Mouse (Mus musculus) MN1 (cell line): ENCODE measurements around the gene Ppm1g.

Experiments
- DNase-seq: peaks from one replicate; pipeline ENCODE4 v3.0.0-alpha.2; 2016; ENCODE audit warnings: low spot score

Ppm1g gene

GRCm38 (mm10) chr5:31220448-31221303 is at the start of gene Ppm1g:
Ppm1g (minus strand) TSS chr5:31220687.
- DNase-seq: peak; percentile 98

GRCm38 (mm10) chr5:31267686-31268085 is 47.2 kb upstream of the Ppm1g start:
- no peak for DNase-seq

DNA sequence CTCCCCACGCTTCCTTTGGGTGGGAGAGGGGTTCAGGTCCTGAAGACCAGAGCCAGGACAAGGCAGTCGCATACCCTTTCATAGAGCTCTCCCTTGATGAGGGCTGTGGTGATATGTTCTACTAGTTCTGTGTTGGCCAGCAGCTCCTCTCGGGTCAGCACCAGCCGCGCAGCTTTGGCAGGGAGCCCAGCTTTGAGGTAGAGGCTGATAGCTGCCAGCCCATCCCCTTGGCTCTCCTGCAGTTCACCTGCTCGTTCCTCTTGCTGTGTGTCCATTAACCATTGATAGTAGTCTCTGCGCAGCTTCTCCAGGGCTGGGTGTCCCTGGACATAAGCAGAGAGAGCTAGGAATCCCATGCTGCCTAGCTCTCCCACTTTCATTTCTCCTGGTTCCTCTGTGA is 45.6 kb upstream of the Ppm1g start:
- no peak for DNase-seq

DNA sequence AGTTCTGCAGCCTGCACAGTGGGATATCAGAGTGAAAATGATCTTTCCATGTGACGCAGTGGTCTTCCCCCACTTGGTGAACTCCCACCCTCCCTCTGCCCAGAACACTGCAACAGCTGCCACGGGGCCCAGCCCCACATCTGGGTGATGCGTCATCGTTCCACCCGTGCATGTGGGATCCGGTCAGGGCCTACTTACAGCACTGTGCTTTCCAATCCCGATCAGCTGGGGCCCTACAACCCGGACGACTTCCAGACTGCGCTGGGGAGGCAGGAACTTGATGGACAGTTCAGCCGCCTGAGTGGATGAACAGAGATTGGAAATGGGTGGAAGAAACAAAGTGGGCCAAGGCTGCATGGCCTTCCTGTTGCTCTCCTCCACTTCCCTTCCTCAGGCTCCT is 37.1 kb upstream of the Ppm1g start:
- no peak for DNase-seq

DNA sequence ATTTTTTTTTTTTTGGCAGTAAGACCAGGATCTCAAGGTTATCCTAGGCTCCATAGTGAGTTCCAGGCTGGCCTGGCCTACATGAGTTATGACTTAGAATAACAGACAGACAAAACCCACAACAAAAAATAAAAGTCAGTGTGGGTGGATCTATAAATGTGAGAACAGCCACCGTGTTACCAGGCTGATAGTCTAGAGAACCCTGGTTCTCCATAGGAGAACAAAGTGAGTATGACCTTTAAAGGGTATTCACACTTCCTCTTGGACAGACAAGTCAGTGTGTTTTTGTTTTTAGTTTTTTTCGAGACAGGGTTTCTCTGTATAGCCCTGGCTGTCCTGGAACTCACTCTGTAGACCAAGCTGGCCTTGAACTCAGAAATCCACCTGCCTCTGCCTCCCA is 35.5 kb upstream of the Ppm1g start:
- DNase-seq: no peak

- DNase-seq: no peak
These were observed 34.9 kb upstream of the Ppm1g start for GRCm38 (mm10) chr5:31255381-31255780.

GRCm38 (mm10) chr5:31254901-31255300 is 34.4 kb upstream of the Ppm1g start:
- no peak for DNase-seq

- peak; percentile 23 for DNase-seq
These were observed 34.0 kb upstream of the Ppm1g start for GRCm38 (mm10) chr5:31254452-31254851.

- DNase-seq: no peak
These were observed 33.3 kb upstream of the Ppm1g start for GRCm38 (mm10) chr5:31253806-31254205.

DNA sequence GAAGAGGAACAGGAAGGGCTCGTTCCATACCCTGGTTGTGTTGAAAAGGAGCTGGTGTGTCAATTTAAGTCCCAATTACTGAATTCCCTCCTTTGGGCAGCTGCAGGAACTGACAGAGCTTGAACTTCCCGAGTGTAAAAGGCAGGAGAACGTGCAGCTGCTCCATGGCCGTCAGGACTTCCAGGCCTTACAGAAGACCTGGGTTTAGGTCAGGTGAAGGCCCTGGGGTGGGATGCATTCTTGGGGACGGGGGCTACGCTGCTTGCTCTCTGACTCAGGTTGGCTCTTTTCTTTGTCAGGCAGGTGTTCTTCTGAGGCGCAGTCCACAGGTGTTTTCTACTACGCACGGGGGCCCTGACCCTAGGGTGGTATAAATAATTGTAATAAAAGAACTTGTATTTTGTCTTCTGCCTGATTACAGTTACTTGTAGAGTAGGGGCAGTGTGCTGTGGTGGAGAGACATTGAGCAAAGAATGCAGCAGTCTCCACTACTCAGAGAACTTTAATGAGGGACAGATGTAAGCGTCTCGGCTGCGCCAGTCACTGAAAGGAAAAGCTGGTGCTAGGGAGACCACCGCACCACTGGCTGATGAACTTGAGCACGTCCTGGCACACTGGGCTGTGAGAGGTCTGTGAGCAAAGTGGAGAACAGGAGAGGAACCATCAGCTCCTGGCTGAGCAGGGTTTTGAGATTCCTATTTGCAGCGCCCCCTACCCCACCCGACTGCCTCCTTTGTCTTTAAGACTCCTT is 32.5 kb upstream of the Ppm1g start:
- no peak for DNase-seq

DNA sequence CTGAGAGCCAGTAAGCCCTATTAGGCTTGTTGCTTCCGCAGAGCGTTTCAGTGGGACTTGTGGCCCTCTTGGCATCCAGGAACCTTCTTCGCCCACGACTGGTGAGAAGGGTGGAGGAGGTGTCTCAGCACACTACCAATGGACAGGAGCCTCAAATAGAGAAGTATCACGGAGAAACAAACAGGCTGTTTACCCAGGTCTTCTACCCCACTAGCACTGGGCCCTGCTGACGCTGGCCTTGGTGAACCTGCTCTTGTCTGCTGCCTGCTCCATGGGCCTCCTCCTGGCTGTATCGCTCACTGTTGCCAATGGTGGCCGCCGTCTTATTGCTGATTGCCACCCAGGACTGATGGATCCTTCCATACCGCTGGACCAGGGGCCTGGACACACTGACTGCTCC is 31.7 kb upstream of the Ppm1g start:
- no peak for DNase-seq

DNA sequence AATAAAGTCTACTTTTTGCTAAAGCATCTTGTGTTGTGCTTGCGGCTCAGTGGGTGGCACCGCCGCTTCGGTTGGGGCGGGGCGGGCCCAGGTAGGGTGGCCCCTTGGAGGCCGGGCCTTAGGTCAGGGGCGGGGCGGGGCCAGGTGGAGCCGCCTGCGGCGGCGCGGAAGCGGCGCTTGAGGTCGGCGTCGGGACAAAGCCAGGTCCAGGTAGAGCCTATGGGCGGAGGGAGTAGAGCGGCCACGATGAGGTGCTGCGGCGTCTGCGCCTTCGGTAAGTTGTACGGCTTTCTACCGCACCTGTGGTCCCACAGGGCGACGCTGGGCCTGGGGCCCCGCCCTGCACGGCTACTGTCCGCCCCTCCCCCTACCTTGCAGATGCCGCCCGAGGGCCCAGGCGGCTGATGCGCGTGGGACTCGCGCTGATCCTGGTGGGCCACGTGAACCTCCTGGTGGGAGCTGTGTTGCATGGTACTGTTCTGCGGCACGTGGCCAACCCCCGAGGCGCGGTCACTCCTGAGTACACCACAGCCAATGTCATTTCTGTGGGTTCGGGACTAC is 31.1 kb upstream of the Ppm1g start, which contains the start of gene Krtcap3:
Krtcap3 (plus strand) TSS at position 151 of the 561 bp plus-strand sequence.
- DNase-seq: no peak

- DNase-seq: no peak
These were observed 30.2 kb upstream of the Ppm1g start for GRCm38 (mm10) chr5:31250716-31251115.

DNA sequence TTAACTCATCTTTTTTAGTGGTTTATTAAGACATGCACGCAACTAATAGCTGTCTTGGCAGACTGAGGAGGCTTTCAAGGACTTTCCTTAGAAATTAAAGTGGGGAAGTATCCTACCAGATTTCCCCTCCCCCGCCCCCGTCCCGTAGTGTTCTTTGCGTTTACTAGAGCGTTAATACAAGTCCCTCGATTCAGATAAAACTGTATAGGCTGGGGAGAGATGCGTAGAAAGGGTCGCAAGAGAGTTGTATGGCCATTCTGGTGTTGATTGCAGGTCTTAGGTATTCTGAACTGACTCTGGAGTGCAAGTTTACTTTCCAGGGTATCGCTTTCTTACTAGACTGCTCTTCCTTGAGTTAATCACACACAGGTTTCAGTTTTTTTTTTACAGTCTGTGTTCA is 21.7 kb upstream of the Ppm1g start:
- no peak for DNase-seq

DNA sequence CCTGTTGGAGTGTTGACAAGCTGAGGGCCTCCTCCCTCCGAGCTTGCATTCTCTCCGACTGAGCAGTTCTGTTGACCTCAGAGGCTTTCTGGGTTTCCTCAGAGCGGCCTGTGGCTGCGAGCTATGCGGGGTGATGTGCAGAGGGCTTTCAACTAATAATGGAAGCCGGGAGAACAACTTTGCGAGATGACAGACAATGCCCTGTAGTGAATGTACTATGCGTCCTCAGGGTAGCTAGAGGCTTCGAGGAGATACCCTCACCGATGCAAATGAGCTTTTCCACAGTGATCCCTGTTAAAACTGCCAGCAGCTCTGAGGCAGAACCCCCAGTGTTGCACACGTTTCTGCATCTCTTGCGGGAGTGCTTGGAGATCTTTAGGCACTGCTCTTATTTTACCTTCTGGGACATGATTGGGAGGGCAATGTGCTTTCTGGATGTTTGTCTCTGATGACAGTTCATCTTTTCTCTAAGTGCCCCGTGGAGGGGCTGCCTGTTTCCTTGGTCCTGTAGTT is 21.1 kb upstream of the Ppm1g start:
- DNase-seq: no peak

DNA sequence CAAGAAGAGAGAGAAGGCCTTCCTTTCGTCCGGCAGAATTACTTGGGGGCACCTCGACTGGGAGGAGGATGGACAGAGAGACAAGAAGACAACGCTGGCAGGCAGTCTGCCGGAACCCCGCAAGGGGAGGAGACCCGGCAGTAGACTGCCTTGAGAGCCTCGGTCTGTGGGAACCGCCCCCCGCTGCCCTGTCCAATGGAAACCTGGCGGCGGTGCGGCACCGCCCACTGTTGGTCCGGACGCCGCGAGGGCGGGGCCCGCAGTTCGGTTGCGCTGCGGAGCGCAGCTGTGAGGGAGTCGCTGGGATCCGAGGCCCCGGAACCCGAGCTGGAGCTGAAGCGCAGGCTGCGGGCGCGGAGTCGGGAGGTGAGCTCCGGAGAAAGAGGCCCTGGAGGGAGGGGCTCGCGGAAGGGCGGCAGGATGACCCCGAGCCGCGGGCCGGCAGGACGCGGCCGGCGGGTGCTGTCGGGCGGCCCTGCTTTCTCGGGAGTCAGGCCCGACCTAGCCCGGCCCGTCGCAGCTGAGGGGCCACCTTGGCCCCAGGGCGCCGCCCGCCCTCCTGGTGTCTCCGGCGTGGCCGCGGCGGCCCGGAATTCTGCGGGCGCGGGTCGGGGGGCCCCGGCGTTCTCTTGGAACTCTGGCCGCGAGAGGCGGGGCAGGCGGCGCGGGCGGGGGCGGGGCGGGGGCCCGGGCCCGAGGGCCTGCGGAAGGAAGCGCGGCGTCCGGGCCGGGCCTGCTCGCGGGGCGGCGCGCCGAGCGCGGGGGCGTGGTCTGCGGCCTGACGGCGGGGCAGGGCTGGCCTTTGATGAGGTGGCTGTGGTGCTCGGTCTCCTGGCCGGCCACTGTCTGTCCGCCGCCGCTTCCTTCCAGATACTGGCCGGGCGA is 20.4 kb upstream of the Ppm1g start, which contains the start of the genes Nrbp1 and Gm9970:
Nrbp1 (plus strand) TSS at position 228 of the 885 bp plus-strand sequence.
Gm9970 (minus strand) TSS at position 596 of the 885 bp plus-strand sequence.
- peak; percentile 95 for DNase-seq

DNA sequence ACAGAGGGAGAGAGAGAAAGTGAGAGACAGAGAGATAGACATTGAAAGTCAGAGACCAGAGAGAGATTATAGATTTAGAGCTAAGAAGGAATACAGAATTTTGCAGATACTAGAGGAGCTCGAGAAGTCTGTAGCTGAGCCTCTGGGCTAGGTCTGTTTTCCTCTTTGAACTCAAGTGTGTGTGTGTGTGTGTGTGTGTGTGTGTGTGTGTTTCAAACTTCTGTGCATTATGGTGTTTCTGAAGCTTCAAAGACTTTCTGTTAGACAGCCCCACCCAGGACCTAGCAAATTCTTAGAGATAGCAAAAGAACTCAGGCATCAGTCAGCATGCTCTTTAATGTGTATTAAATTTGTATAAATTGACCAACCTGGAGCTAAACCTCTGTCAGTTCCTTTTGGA is 6.2 kb upstream of the Ppm1g start:
- no peak for DNase-seq

GRCm38 (mm10) chr5:31222696-31223095 is 2.2 kb upstream of the Ppm1g start:
- DNase-seq: no peak

DNA sequence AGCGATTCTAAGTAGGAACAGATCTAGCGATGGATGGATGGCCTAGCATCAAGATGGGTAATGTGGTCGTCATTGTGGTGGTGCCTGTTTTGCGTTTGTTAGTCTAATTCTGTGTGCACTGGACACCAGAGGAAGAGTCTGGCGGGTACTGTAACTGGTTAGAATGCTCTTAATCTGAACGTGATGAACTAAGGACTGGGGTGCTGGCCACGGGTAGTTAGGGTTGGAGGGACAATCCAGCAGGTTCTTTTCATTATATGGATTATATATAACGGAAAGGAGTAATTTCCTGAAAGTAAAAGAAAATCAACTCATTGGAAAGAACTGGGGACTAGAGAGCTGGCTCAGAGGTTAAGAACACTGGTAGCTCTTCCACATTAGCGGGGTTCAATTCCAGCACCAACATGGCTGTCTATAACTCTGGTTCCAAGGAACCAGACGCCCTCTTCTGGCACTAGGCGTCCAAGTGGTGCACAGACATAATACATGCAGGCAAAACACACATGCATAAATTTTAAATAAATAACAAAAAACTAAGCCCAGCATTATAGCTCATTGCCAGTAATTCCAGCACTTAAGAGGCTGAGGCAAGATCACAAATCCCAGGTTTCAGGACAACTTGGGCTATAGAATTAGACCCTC is 938 bp upstream of the Ppm1g start:
- DNase-seq: peak; percentile 78

GRCm38 (mm10) chr5:31219911-31220447 is 508 bp downstream of the Ppm1g start:
- DNase-seq: peak; percentile 69

DNA sequence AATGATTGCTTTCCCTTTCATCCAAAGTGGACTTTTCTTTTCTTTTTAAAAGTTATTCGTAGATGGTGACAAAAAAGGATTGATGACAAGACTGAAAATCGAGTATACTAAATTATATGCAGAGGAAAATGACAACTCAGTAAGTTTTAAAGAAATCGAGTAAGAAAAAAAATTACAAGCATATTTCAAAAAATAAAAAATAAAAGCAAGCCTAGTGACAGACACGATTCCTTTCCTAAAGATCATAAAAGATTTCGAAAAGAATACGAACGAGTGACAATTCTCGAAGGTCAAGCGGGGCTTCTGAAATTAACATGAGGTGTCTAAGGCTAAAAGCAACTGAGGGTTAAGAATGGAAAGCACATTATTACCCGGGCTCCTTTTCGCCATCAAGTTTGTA is 1.0 kb downstream of the Ppm1g start:
- DNase-seq: no peak
